Mouse (Mus musculus) lung, embryonic 16.5 days (tissue): ENCODE results near the gene Lrrc4. TPM values are rescaled to one million over a fixed set of nuclear protein-coding genes. Genes with fewer than 3 reads are reported as not detected.

Source experiments
- ATAC-seq: fragments of 200-750 bp; cut with Nextera tagmentation; 2 replicates; pipeline ENCODE4 v1.8.0; 2017; ENCODE audit warnings: low read depth, mild to moderate bottlenecking, moderate library complexity
- H3K27ac ChIP-seq: fragments of 300-500 bp; sonication (generic); 2 replicates; pipeline ENCODE4 v1.5.1; 2014; ENCODE audit warnings: mild to moderate bottlenecking, control low read depth, low read length
- H3K27me3 ChIP-seq: fragments of 300-500 bp; sonication (generic); 2 replicates; pipeline ENCODE4 v1.6.1; 2014; ENCODE audit warnings: low read depth, low read length, mixed read lengths; ENCODE audit not compliant: control insufficient read depth, insufficient read depth
- H3K36me3 ChIP-seq: fragments of 300-500 bp; sonication (generic); 2 replicates; pipeline ENCODE4 v1.6.1; 2014; ENCODE audit warnings: low read length; ENCODE audit not compliant: control insufficient read depth, insufficient read depth
- H3K4me1 ChIP-seq: fragments of 300-500 bp; sonication (generic); replicated peaks from 2 replicates; pipeline ENCODE4 v1.6.1; 2014; ENCODE audit warnings: low read length, mixed read lengths; ENCODE audit not compliant: control insufficient read depth, insufficient read depth
- H3K4me2 ChIP-seq: fragments of 300-500 bp; sonication (generic); 2 replicates; pipeline ENCODE4 v1.6.1; 2014; ENCODE audit warnings: low read depth, low read length, control low read depth
- H3K4me3 ChIP-seq: fragments of 300-500 bp; sonication (generic); 2 replicates; pipeline ENCODE4 v1.5.1; 2014; ENCODE audit warnings: mild to moderate bottlenecking, low read length, control low read depth
- H3K9ac ChIP-seq: fragments of 300-500 bp; sonication (generic); 2 replicates; pipeline ENCODE4 v1.6.1; 2014; ENCODE audit warnings: low read length, control low read depth
- H3K9me3 ChIP-seq: fragments of 300-500 bp; sonication (generic); 2 replicates; pipeline ENCODE4 v1.6.1; 2016; ENCODE audit warnings: low read length; ENCODE audit not compliant: control insufficient read depth
- WGBS: fragments of 180-500 bp; shearing (Covaris S2); extraction: QIAGEN DNeasy Blood & Tissue Kit; methylation state at CpG from one replicate; pipeline ENCODE4 v1.1.7; 2014; 5-methylcytosine and 5-hydroxymethylcytosine counted together
- polyA plus RNA-seq: library from polyadenylated mRNA; unstranded; fragments of >200 nt; fragmentation: Nextera tagmentation; extraction: Ambion mirVana; gene quantifications from 2 replicates; pipeline ENCODE4 v1.2.1, GENCODE M21; 2015

Lrrc4 gene
- polyA plus RNA-seq, 1 experiment from 2014 or later: 0.19 TPM

DNA sequence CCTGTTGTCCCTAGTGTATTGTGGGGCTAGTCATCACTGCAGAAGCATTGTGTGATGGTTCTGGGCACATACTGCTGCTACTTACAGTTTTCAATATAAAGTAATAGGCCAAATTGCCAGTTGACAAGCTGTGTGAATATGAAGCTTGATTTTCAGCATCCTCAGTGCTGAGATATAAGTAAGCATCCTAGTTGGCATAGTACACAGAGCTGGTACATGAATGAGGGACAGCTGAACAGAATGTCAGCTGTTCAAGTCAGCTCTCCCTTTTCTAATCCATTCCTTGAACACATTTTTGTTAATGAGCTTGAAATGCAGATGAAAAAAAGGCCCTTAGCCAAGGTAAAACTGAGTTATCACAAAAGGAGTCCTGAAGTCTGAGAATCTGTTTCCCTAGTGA, 138.9 kb downstream of the Lrrc4 start:
- no peaks in the 10 kb centered on the region for H3K9me3 ChIP-seq
- no peaks in the 10 kb centered on the region for H3K36me3 ChIP-seq
- no peaks in the 10 kb centered on the region for H3K4me1 ChIP-seq
- no peaks in the 10 kb centered on the region for H3K27me3 ChIP-seq
- H3K4me2 ChIP-seq: no peak overlapping the region
- ATAC-seq: no peak
- H3K4me3 ChIP-seq: no peak overlapping the region
- no peak overlapping the region for H3K27ac ChIP-seq
- no peak overlapping the region for H3K9ac ChIP-seq

DNA sequence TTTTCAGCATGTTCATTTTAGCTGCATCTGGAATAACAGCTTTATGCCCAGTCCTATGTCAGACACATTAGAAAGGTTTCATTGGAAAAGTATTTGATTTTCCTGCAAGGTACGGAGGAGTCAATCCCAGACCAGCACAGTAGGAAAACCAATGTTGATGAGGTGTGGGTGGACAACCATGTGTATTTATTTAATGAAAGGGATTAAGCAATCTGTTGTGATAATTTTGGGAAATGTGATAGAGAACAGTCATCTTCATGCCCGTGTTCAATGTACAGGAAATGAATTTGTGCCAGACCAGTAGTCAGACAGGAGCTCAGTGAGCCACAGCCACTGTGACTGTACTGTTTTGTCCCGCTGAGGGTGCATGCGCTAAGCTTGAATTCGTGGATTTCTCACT, 143.8 kb downstream of the Lrrc4 start:
- Histone ChIP-seq H3K4me1 (no peaks in the 10 kb centered on the region), H3K4me2 (no peak overlapping the region), H3K36me3 (no peaks in the 10 kb centered on the region), H3K9ac (no peak overlapping the region), H3K4me3 (no peak overlapping the region), H3K27me3 (no peaks in the 10 kb centered on the region), H3K27ac (no peak overlapping the region), H3K9me3 (no peaks in the 10 kb centered on the region)
- no peak for ATAC-seq
- WGBS: 78% methylated on average over 5 of the region's 5 CpGs

DNA sequence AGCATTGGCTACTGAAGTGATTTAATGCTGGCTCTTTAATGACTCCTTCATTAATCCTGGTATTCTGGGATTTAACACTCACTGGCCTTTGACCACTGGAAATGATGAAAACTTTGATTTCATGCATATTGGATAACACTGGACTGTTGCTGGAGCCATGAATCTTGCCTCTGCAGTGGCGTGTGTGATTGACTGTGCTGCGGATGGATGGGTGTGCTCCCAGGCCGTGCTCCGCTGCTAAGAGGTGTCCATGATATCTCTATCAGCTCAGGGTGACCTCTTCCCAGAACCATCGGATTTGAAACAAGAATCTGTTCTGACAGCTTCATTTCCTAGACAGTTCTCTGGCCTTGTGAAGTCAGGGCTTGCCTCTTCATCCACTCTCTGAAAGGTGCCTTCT, 145.8 kb downstream of the Lrrc4 start:
- Histone ChIP-seq H3K27me3 (no peaks in the 10 kb centered on the region), H3K4me3 (no peak overlapping the region), H3K27ac (no peak overlapping the region), H3K36me3 (no peaks in the 10 kb centered on the region), H3K9ac (no peak overlapping the region), H3K4me1 (peaks cover 6% of the 10 kb centered on the region; the same call in 1 of the 2 replicates), H3K4me2 (no peak overlapping the region), H3K9me3 (no peaks in the 10 kb centered on the region)
- no peak for ATAC-seq
- 55% methylated on average over 5 of the region's 5 CpGs for WGBS

DNA sequence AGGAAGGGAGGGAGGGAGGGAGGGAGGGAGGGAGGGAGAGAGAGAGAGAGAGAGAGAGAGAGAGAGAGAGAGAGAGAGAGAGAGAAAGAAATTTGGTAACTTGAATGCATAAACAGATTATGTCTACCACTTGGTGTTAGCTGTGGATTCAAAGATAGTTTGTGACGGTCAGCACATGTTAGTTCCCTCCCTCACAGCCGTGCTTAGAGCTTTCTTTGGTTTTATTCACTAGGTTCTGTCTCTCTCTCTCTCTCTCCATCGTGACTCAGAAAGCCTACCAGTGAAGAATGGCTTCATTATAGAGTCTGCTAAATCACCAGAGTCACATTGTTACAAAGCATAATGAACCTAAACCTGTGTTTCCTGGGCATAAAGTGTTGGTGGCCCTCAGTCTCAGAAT, 146.5 kb downstream of the Lrrc4 start:
- no peak overlapping the region for H3K27ac ChIP-seq
- no peaks in the 10 kb centered on the region for H3K27me3 ChIP-seq
- no peak overlapping the region for H3K4me3 ChIP-seq
- no peaks in the 10 kb centered on the region for H3K9me3 ChIP-seq
- WGBS: 70% methylated on average over 3 of the region's 3 CpGs
- H3K4me2 ChIP-seq: no peak overlapping the region
- no peak for ATAC-seq
- H3K4me1 ChIP-seq: peaks cover 9% of the 10 kb centered on the region; the same call in 1 of the 2 replicates
- no peaks in the 10 kb centered on the region for H3K36me3 ChIP-seq
- no peak overlapping the region for H3K9ac ChIP-seq

DNA sequence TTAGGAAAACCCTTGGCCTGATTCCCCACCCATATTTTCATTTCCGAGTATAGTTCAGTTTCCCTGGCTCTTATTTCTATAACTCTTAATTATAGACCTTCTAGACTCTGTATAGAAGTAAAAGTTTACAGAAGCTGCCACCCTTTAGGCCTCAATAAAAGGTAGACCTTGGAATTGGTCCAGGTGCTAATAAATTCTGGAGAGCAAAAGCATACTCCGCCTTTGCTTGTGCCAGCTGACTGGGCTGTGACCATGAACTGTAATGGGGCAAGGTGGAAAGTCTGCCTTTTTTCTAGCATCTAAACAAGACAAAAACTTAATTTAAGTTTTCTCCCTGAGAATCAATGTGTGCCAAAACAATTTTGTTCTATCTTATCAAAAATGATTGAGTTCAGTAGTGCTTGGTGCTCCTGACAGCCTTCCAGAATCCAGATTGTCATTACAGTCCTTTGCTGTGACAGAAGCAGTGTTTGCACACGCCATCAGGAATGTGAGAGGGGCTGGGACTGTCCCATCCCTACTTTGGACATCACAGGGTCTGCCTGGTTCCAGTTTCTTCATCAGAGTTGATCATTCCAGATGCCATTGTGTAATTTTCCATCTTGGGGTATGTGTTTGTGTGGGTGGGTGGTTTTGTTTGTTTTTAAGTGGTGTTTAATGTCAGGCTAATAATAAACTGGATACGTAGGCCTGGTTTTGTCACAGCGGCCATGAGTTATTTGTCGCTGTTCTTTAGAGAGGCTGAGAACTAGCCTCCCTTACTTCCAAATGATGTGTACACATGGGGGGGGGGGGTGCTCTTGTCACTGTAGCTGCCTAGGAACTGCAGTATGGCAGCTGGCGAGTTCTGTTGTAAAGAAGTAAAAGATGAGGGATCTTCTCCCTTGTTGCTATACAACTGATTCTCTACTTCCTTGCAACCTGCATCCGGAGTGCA, 149.8 kb downstream of the Lrrc4 start:
- Histone ChIP-seq H3K9me3 (no peaks in the 10 kb centered on the region), H3K27me3 (no peaks in the 10 kb centered on the region), H3K27ac (no peak overlapping the region; the same call in 1 of the 2 replicates), H3K4me3 (no peak overlapping the region), H3K4me2 (no peak overlapping the region), H3K4me1 (peaks cover 9% of the 10 kb centered on the region; the same call in 1 of the 2 replicates), H3K9ac (no peak overlapping the region), H3K36me3 (no peaks in the 10 kb centered on the region)
- WGBS: 68% methylated on average over 8 of the region's 8 CpGs
- 0 out of 2 replicates have a peak, but pooled peaks have one; percentile 31 for ATAC-seq

DNA sequence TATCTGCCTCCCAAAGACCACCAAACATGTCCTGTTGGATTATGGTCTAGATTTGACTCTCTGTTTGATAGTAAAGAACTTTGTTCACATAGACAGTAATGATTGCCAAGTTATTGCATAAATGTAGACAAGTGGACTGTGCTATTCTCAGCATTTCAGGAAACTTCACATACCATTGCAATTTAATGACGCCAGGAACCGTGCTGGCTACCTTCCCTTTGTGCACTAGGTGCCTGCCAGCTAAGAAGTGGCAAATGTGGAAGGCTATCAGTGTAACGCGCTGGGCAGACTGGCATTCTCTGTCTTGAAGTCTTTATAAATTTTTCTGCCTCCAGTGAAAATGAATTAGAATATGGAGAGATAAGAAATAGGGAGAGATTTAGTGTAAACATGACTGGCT, 151.0 kb downstream of the Lrrc4 start:
- H3K4me3 ChIP-seq: no peak overlapping the region
- no peak overlapping the region for H3K9ac ChIP-seq
- no peak overlapping the region for H3K4me2 ChIP-seq
- no peak overlapping the region; the same call in none of the 2 replicates for H3K27ac ChIP-seq
- H3K36me3 ChIP-seq: no peaks in the 10 kb centered on the region
- H3K27me3 ChIP-seq: no peaks in the 10 kb centered on the region
- H3K9me3 ChIP-seq: no peaks in the 10 kb centered on the region
- peak; percentile 41; the same call in 1 of the 2 replicates for ATAC-seq
- peaks cover 9% of the 10 kb centered on the region; the same call in 1 of the 2 replicates for H3K4me1 ChIP-seq
- WGBS: 58% methylated on average over 4 of the region's 4 CpGs

DNA sequence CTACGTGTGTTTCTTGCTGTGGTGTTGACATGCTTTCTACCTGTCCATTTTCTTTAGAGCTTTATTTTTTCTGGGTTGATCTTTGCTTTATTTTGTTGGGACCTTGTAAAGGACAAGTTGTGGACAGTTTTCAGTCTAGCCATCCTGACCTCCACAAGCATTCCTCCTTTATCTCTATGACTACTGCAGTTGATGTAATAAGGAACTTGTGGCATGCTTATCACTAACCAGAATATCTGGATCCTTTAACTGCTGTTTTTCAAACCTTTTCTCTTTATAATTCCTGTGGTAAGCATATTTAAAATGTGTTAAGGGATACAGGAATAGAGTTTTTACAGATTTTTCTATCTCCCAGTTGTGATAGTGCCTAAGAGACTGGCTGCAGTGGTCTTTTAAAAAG, 152.7 kb downstream of the Lrrc4 start:
- Histone ChIP-seq H3K4me3 (no peak overlapping the region), H3K27ac (no peak overlapping the region), H3K36me3 (no peaks in the 10 kb centered on the region), H3K4me1 (peaks cover 9% of the 10 kb centered on the region; the same call in 1 of the 2 replicates), H3K27me3 (no peaks in the 10 kb centered on the region), H3K4me2 (no peak overlapping the region), H3K9ac (no peak overlapping the region), H3K9me3 (no peaks in the 10 kb centered on the region)
- no peak for ATAC-seq
- 83% methylated on average over 1 of the region's 1 CpGs for WGBS

DNA sequence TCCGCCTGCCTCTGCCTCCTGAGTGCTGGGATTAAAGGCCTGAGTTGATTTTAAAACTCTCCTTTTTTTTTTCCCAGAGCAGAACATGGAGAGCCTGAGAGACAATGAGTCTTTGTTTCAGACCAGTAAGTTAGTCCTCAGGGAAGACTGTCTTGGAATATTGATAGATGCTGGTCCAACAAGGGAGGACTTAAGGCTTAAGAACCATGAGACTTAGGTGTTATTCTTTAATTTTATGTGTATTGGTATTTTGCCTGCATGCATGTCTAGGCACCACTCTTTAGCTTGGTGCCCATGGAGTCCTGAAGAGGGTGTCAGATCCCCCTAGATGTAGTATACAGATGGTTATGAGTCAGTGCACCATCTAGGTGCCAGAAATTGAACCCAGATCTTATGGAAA, 156.9 kb downstream of the Lrrc4 start:
- Histone ChIP-seq H3K4me3 (no peak overlapping the region), H3K27me3 (no peaks in the 10 kb centered on the region), H3K4me2 (no peak overlapping the region), H3K4me1 (no peaks in the 10 kb centered on the region), H3K27ac (no peak overlapping the region), H3K9ac (no peak overlapping the region), H3K36me3 (no peaks in the 10 kb centered on the region), H3K9me3 (no peaks in the 10 kb centered on the region)
- ATAC-seq: no peak
- 88% methylated on average over 1 of the region's 1 CpGs for WGBS

DNA sequence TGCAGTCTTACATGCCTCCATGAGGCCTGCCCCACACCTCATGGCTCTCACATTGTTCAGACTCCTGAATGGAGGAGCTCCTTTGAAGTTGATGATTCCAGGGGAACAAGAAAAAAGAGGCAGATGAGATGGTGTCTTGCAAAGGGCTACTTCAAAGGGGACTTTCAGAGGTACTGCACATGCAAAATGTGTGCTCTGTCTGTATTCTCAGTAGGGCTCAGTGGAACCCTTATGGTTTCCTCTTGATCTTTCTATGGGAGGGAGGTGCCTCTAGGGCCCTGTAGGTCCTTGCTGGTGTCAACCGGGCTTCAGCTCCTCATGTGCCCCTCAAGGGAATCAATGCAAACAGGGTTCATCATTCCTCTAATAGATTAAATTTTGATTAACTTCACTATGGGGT, 159.2 kb downstream of the Lrrc4 start:
- no peak overlapping the region for H3K27ac ChIP-seq
- H3K9me3 ChIP-seq: no peaks in the 10 kb centered on the region
- no peaks in the 10 kb centered on the region for H3K4me1 ChIP-seq
- H3K36me3 ChIP-seq: peaks cover 4% of the 10 kb centered on the region; the same call in 1 of the 2 replicates
- H3K4me2 ChIP-seq: no peak overlapping the region
- no peak overlapping the region for H3K4me3 ChIP-seq
- no peak overlapping the region for H3K9ac ChIP-seq
- no peak for ATAC-seq
- no peaks in the 10 kb centered on the region for H3K27me3 ChIP-seq
- 88% methylated on average over 1 of the region's 1 CpGs for WGBS
